Mouse (Mus musculus) C2C12 (cell line): ENCODE data around the gene Myom1.

ENCODE experiments used
- CTCF ChIP-seq: IDR thresholded peaks from one replicate; pipeline ENCODE4 v1.5.1; 2011; ENCODE audit not compliant: control insufficient read depth, insufficient read depth, insufficient read length
- FOSL1 ChIP-seq: IDR thresholded peaks from one replicate; pipeline ENCODE4 v1.8.0; 2011; ENCODE audit warnings: mild to moderate bottlenecking, low read length; ENCODE audit not compliant: poor library complexity, insufficient read depth, severe bottlenecking
- MAX ChIP-seq: IDR thresholded peaks from one replicate; pipeline ENCODE4 v1.6.1; 2011; ENCODE audit warnings: mild to moderate bottlenecking, control low read depth
- MYOD1 ChIP-seq: IDR thresholded peaks from one replicate; pipeline ENCODE4 v1.6.1; 2011; ENCODE audit warnings: low read depth; ENCODE audit not compliant: control insufficient read depth, insufficient read length
- MYOG ChIP-seq: IDR thresholded peaks from one replicate; pipeline ENCODE4 v1.6.1; 2011; ENCODE audit not compliant: control insufficient read depth, insufficient read length; ENCODE audit errors: extremely low read depth
- USF1 ChIP-seq: IDR thresholded peaks from one replicate; pipeline ENCODE4 v1.6.1; 2011; ENCODE audit warnings: low read depth, mild to moderate bottlenecking, control low read depth, moderate library complexity

DNA sequence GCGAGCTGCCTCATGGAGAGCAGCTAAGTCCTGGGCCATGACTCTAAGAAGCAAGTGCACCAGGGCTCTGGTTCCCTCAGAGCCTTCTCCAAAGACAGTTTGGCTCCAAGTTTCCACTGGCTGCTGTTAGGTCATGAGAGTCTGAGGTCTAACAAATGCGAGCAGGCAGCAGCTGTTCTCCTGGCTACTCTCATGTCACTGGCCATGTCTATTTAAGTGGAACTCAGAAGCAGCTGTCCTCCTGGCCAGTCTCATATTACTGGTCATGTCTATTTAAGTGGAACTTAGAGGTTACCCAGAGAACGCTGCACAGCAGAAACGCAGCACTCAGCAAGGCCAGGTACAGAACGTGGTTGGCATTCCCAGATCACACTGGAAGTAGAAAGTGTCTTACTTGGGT lies 36.4 kb downstream of the Myom1 start:
- TF ChIP-seq USF1: no peak
- TF ChIP-seq CTCF: no peak
- no peak for TF ChIP-seq FOSL1
- no peak for TF ChIP-seq MYOG
- TF ChIP-seq MAX: no peak
- TF ChIP-seq MYOD1: peak; percentile 94
